Mouse (Mus musculus) heart, postnatal 10 days (tissue): Measurements from ENCODE around the gene Nfkbid. TPM values are rescaled to one million over a fixed set of nuclear protein-coding genes. Genes with fewer than 3 reads are reported as not detected.

Experiments
- DNase-seq, 2 experiments: peaks; one replicate each; pipeline ENCODE4 v3.0.0; 2021
- intact Hi-C: fragments of 180-260 bp; cut with DNase I; formaldehyde crosslinking; loops from one replicate; pipeline ENCODE4 v1.15.1; 2025
- total RNA-seq, 2 experiments: library from RNA; stranded (reverse); gene quantifications; 2 replicates each; pipeline ENCODE4 v1.2.3; 2021

Nfkbid gene
- total RNA-seq, 2 experiments from 2014 or later, result 0.29 to 0.45 TPM

DNA sequence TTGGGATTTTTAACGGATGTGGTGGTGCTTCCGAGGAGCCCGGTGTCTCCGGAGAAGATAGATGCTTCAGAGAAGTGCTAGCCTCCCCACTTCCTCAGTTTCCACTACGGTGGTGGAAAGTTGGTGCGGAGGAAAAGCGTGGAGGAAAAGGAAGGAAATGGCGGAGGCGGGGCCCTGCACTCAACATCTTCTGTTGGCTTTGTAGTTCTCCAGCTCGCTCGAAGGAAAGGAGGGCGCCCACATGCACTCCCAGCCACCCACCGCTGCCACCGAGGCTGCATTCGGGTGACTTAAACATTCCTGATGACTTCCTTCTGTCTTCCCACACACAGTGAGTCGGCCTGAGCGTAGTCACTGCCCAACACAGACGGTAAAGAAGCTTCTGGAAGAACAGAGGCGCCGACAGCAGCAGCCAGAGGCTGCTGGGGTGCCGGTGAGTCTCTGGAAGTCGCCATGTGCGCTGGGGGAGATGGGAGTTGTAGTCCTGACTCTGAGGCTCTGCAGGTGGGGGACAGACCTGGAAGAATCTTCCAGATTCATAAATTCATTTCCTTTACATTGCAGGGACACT is 1.6 kb downstream of the Nfkbid start:
- peak in 1 of 2 experiments; percentile 30 for DNase-seq
- intact Hi-C loops, result no loop called here

DNA sequence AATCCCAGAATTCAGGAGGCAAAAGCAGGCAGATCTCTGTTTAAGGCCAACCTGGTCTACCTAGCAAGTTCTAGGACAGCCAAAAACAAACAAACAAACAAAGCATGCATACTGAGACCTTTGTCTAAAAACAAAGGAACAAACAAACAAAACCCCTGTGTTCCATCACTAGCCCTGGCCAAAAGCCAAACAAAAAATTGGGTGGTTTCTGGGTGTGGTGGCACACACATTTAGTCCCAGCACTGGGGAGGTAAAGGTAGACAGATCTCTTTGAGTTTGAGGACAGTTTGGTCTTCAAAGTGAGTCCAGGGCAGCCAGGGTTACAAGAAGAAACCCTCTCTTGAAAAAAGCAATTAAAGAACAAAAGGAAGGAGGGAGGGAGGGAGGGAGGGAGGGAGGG is 7.8 kb downstream of the Nfkbid start:
- intact Hi-C loops, result no loop called here
- no peak for DNase-seq

DNA sequence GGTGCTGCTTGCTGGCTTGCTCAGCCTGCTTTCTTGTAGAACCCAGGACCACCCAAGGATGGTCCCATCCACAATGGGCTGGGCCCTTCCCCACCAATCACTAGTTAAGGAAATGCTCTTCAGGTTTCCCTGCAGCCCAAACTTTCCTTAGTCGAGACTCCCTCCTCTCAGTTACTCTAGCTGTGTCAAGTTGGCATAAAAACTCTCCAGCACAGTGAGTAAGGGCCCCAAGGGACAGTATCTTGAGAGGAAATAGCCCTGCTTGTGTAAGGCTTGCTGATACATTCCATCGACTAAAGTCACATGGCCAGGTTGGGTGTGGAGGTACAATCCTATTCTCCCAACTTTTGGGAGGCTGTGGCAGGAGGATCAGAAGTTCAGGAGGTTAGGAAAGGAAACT is 8.7 kb downstream of the Nfkbid start:
- intact Hi-C loops, result no loop called here
- DNase-seq, result no peak

DNA sequence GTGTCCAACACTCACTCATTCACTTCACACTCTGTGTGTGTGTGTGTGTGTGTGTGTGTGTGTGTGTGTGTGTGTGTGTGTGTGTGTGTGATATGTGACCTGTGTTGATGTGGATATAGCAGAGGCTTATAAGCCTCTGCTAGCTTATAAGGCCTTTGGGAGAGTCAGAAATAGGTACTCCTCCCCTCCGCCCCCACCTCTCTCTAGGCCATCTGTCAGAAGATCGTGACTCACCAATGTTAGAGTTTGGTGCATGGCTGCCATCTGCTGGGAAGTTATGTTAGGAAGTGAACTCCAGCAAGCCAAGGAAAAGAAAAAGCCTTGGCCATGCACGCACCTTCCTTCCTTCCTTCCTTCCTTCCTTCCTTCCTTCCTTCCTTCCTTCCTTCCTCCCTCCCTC is 10.3 kb downstream of the Nfkbid start:
- DNase-seq, result peak; percentile 69 to 76
- intact Hi-C loops, result loop anchor here (1.0 to 2.0 kb wide), 2 partner anchors 58 to 95 kb away; no protein-coding TSS in a partner anchor

DNA sequence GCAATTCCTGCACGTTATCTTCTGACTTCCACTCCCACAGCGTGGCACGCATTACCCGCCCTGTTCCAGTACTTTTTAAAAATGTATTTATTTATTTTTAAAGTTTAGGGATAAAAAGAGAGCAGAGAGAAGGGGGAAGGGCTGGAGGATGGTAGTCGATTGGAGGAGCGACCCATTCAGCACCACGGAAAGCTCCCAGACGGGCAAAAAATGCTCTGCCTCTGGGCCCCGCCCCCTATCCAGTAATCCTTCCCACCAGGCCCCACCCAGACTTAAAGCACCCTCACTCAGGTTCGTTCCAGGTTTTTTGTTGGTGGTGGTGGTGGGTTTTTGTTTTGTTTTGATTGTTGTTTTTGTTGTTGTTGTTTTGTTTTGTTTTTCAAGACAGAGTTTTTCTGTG is 12.7 kb downstream of the Nfkbid start:
- intact Hi-C loops, result no loop called here
- DNase-seq, result peak in 1 of 2 experiments; percentile 80

DNA sequence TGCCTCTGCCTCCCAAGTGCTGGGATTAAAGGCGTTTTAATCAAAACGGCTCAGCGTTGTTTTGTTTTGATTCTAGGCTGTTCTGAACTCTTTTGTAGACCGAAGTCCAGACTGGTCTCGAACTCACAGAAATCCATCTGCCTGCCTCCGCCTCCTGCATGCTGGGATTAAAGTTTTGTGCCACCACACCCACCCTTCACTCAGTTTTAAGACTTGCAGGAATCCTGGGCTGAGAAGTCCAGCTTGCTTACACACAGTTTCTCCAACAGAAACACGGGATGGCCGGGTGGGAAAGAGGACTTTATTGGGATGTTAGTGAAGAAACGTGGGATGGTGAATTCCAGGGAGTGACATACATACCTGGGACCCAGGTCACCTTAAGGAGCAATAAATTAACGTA is 13.2 kb downstream of the Nfkbid start:
- intact Hi-C loops, result no loop called here
- DNase-seq, result no peak

DNA sequence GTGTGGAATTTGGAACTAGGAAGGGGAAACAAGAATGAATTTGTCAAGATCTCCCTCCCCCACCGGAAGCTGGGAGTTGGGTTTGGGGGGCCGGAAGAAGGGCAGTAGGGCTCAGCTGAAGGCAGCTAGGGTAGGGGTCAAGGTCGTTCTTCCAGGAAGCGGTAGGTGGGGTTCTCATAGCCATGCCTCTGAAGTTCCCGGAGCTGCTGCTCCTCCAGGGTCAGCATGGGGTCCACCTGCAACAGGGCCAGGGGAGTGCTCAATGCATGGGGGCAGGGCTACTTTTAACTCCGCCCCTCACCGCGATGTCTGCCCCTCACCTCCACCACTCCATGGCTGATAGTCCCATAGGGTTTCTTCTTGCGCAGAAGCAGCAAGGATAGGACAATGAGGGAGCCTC is 13.6 kb downstream of the Nfkbid start:
- intact Hi-C loops, result no loop called here
- no peak for DNase-seq

DNA sequence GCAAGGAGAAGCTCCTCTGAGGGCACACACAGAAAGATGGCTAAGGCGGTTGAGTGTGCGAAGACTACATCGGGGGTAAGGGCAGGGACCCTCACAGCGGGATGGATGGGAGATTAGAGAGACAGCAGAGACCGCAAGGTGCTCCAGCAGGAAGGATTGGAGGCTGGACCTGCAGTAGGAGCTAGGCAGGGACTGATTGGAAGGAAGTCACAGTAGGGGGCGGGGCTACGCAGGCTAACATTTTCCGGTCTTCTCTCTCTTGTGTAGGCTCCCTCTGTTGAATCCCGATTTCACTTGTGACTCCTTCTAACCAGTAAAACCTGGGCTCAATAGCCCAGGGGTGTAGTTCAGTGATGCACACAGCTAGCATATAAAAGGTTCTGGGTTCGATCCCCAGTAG is 15.3 kb downstream of the Nfkbid start:
- no peak for DNase-seq
- intact Hi-C loops, result no loop called here

DNA sequence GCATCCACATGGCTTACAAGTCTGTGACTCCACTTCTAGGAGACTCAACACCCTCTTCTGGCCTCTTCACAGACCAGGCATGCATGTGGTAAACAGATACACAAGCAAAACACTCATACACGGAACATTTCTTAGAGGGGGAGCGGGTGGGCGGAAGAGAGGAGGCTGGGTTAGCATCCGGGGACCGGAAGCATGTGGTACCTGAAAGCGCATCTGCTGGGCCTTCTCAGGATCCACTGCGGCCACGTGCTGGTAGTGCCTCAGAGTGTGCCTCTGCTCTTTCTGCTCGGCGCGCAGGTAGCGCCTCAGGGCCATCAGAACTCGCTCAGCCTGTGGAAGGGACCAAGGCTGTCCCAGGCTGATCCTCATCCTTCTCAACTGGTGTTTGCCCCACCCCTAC is 18.2 kb downstream of the Nfkbid start:
- no peak for DNase-seq
- intact Hi-C loops, result loop anchor here (2.0 kb wide), 2 partner anchors 33 to 53 kb away; partner anchors contain the start of gene Prodh2

DNA sequence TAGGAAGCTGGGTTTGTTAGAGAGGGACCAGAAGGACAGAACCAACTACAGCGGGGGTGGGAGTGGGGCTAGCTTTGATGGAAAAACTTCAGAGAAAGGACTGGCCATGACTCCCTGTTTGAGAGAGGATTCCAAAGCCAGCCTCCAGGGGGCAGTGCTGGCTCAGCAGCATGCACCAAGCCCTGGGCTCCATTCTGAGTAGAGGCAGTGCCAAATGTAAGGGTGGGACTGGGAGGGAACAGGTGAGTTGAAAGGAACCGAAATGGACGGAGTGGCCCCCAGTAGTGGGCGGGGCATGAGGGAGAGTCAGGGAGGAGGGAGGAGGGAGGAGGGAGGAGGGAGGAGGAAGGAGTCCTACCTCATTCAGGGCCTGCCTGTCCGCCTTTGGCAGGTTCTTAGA is 19.2 kb downstream of the Nfkbid start:
- intact Hi-C loops, result loop anchor here (2.0 kb wide), 2 partner anchors 32 to 52 kb away; partner anchors contain the start of gene Prodh2
- peak in 1 of 2 experiments; percentile 55 for DNase-seq

DNA sequence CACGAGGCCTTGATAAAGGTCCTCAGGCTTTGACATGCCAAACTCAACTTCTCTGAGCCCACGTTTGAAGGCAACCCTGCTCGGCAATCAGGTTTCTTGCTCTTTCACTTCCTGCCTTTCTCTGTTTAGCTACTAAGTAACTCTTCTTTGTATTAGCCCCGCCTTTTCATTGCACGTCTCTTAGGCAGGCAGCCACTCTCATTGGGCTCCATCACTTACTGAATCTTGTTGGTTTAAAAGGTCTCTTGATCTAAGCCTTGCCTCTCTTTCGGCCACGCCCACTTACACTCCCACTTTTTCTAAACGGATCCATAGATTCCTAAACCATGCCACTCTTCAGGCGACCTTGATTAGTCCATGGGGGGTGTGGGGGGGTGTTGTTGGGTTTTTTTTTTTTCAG is 22.2 kb downstream of the Nfkbid start:
- DNase-seq, result no peak
- intact Hi-C loops, result no loop called here

DNA sequence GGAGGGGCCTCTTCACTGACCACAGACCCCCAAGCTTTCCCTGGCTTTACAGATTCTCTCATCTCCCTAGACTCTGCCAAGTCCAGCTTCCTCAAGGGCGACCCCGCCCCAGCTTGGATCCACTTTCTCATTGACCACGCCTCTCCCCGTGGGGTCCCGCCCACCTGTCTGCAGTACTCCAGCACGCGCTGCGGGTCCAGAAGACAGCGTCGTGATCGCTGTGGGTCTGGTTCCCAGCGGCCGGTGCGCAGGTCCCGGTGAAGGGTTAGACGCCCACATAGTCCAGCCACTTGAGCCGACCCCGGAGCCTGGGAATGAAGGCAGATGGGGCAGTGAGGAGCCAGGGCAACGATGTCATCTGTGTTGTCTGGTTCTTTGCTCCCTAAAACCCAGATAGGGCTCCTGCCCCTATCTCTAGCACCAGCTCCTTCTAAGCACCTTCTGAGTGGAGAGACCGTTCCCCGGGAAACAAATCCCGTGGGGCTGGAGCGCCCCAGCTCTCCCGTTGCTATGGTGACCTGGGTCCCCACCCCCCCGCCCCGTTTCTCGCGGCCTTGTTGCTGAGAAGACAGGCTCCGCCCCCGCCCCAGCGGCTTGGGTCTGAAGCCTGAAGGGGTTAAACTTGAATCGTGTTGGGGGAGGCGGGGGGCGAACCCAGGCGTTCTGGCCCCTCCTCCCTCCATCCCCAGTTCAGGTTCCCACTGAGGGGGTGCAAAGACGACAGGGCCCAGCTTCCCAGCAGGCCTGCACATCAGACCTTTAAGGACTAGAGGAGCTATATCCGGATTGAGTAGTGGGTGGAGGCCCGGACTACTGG is 22.8 kb downstream of the Nfkbid start:
- intact Hi-C loops, result no loop called here
- DNase-seq, result peak in 1 of 2 experiments; percentile 16

DNA sequence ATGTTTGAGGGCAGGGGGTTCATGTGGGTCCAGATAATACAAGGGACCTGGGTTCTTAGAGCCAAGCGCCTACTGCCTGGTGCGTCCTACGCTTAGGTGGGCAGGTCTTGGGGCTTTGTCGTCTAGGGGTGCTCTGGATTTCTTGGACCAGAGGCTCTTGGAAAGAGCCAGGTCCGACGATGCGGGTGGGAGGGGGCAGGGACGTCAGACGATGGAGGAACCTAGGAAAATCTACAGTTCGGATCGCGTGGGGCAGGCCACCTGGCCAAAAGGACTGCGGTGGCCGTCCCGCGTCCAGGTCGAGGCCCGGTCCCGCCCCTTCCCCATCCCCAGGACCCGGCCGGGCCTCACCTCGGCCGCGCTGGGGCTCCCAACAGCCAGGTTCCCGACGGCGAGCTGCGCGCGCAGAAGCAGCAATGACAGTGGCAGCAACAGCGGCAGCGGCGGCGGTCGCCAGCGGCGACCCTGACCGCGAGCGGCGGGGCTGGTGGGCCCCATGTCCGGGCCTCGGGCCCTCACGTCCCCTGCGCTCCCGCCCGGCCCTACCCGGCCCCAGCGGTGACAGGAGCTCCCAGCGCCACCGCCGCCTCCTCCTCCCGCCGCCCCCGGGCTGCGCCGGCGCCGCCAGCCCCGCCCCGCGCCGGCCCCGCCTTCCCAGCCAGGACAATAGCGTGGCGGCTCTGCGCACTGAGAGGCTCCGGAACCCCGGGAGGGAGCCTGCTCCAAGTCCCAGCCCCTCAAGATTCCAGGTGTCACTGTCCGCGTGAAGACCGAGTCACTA is 23.6 kb downstream of the Nfkbid start, which contains the start of gene Aplp1:
Gene Aplp1, minus strand, starts transcription at position 565 of the 781 bp plus-strand sequence.
- intact Hi-C loops, result no loop called here

DNA sequence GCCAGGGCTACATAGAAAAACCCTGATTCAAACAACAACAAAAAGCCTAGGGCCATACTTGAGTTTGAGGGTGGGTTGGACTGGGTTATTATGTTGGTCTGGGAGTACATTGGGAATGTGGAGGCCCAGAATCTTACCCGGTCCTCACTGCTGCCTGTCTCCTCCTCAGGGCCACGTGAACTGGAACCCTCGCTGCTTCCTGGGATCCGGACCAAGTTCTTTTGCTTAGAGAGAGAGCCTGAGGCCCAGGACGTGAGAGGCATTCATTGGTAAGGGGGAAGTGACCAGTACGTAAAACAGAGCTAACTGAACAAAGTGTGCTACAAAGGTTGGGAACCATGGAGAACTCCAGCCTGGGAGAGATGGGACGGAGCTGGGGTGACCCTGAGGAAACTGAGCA is 28.7 kb downstream of the Nfkbid start:
- DNase-seq, result no peak

More for the DNA sequence above, 23.6 kb downstream of the Nfkbid start, which contains the start of gene Aplp1:
- DNase-seq, result peak; percentile 42 to 47

DNA sequence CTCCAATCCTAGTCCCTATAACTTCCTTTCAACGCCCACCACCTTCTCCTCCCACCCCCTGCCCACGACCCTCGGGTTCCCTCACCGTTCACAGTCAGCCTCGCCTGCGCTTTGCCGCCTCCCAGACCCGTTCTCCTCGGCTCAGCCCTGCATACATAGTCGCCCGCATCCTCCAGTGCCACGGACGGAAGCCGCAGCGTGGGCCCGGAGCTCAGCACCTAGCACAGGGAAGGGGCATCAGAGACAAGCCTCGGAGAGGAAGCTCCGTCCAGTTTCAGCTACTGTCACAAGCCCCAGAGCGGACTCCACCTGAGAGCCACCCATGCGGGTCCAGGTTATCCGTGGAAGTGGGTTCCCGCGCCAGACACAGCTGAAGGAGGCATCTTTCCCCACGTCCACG is 31.8 kb downstream of the Nfkbid start:
- no peak for DNase-seq
- intact Hi-C loops, result no loop called here

More for the DNA sequence above, 28.7 kb downstream of the Nfkbid start:
- intact Hi-C loops, result no loop called here

DNA sequence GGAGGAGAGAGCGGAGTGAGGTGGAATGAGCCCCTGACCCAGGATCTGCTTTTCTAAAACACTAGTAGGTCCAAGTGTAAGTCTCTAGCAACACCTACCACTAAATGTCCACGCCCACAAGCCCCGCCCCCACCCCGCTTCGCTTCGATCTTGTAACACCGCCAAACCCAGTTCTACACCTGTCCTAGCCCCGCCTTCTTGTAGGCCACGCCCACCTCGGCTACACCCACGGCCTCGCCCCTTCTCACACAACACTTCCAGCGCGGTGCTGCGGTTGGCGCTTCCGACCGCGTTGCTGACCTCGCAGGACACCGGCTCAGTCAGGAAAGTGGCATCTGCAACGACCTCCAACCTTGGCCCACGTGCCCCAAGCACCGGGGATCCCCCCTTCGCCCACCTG is 32.2 kb downstream of the Nfkbid start:
- intact Hi-C loops, result no loop called here
- no peak for DNase-seq

DNA sequence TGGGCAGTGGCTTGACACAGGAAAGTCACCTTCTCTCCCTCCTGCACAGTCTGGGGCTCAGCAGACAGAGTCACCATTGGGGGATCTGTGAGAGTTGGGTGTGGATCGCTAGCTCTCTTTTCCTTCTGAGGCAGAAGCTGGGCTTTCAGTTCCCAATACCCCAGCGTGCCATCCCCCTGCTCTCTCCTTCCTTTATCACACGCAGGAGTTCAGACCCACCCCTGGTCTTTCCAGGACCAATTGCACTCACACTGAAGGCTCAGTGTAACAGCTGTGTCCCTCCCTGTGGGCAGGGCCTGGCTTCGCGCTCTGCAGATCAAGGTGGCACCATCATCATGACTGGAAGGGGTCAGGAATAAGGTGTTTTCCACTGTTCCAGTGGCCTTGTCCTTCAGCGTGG is 32.7 kb downstream of the Nfkbid start:
- intact Hi-C loops, result no loop called here
- DNase-seq, result no peak

DNA sequence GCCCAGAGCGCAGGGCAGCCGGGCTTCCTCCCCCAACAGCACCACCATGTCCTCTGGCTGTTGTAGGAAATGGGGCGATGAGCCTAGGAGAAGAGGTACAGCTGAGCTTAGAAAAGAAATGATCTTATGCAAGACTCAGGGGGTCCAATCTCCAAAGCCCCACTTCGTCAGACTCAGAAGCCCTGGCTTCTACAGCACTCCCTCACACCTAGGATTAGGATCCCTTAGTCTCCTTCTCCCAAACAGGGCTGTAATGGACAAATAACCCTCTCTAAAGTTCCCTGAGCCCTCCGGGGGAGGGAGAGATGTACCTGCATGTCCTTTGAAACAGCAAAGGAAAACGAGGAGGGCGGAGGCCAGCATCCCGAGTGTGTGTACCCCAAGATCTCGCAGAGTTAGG is 35.0 kb downstream of the Nfkbid start:
- no peak for DNase-seq
- intact Hi-C loops, result no loop called here

DNA sequence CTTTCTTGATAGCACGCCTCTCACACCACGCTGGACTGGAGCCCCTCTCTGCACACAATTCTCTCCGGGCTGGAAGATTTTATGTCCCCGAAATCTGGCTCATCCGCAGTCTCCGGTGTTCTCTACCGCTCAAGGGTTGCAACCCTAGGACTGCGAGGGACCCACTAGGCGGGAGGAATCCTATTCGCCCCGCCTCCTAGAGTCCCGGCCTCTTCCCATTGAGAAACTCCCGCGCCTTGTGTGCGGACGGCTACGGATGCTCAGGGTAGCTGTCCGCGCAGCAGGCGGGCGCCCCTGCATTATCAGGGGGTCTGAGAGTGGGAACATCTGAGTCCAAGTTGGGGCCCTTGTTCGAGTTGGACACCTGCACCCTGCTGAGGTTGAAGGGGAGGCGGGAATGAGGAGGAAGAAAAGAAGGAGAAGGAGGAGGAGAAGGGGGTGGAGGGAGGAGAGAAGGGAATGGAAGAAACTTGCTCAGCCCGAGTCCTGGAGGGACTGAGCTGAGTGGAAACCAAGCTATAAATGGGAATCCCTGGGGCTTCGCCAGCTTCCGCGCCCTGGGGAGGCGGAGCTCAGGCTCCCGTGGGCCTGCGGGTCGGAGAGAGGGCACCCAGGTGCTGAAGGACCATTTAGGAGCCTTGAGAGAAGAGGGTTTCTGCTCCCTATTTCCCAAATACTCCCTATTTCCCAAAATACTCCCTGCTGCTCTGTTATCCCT is 35.5 kb downstream of the Nfkbid start:
- intact Hi-C loops, result no loop called here
- DNase-seq, result peak; percentile 8 to 12

DNA sequence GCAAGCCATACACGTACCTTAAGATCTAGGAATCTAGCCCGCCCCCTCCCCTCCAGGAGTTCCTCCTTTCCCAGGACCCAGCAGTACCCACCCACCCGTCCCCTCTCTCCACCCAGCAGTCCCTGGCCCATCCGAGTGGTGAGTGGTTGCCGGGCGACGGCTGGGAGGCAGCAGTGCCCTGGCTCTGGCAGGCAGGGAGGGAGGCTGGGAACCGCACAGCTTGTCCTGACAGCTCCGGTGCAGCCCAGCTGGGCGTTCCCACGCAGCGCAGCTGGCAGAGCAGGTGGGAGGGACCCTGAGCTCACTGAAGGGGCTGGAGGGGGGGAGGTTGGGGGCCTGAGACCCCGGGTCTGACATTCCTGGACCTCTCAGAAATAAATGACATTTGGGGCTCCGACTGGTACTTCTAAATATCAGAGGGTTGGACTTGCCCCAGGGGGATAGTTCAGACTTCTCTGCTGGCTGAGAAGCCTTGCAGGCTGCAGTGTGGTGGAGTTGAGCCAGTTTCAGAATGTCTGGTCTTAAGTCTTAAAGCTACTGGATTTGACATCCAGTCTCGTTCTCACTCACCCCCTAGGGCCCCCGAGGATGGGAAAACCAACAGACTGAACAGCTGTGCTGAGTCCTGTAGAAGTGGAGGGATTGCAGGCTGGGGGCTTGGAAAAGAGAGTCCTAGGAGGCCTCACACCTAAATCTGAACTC is 36.2 kb downstream of the Nfkbid start, which contains the start of the genes Kirrel2 and Nphs1:
Gene Kirrel2, minus strand, starts transcription at position 62 of the 702 bp plus-strand sequence.
Gene Nphs1, plus strand, starts transcription at position 687 of the 702 bp plus-strand sequence.
- peak; percentile 12 to 24 for DNase-seq
- intact Hi-C loops, result no loop called here
